Mouse (Mus musculus): Measurements from ENCODE around the gene Lhfp. TPM values are rescaled to one million over a fixed set of nuclear protein-coding genes. Genes with fewer than 3 reads are reported as not detected.
A peak's percentile ranks its signal among the peaks of the same experiment; 100 is the strongest.

The Lhfp gene
- total RNA-seq, 2 experiments from 2014 or later = 30.6 to 34.5 TPM

DNA sequence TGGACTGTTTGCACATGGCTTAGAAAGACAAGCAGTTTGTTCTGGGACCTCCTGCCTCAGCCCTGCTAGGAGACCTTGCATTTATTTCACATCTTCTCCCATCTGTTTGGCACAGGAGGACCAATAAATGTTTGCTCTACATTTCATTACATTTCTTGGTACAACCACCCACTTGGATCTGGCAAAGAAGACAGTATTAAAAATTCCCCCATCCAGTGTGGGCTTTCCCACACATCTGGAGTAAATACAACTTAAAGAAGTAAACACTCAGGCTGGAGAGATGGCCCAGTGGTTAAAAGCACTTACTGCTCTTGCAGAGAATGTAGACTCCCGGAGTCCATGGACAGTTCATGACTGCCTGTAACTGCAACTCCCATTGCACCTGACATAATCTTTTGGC lies 250.6 kb downstream of the Lhfp start:
- intact Hi-C loops (cut with DNase I) = no loop called here
- no peak for DNase-seq (ENCODE audit: low spot score in 2 of 2)

DNA sequence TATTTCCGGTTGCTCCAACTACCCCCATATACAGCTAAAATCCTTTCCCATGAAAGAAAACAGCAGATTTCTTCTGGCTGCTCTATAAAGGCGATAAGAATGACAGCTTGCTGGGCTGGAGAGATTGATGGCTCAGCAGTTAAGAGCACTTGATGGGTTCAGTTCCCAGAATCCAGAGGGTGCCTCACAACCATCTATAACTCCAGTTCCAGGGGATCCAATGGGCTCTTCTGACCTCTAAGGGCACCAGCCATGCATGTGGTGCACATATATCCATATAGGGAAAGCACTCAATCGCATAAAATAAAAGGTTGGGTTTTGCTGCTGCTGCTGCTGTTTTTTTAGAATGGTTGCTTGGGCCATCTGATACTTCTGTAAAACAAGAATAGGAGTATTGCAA lies 251.1 kb downstream of the Lhfp start:
- no peak for DNase-seq (ENCODE audit: low spot score in 2 of 2)
- intact Hi-C loops (cut with DNase I) = no loop called here

DNA sequence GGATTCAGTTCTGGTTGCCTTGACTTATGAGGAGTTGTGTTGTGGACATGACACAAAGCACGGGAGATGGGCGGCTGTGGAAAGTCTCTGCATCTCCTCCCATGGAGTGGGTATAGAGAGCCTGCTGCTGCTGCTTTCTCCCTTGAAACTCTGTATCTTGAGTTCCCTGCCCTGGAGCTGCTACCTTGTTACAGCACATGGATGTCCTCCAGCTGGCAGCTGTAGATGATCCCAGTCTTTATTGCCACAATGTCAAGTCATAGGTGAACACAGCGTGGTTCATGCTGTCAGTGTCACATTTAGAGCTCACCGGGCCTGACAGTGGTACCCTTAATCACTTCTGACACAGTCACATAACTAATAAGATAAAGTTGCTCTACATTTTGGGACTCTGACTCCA lies 251.7 kb downstream of the Lhfp start:
- intact Hi-C loops (cut with DNase I) = no loop called here
- no peak for DNase-seq (ENCODE audit: low spot score in 2 of 2)

DNA sequence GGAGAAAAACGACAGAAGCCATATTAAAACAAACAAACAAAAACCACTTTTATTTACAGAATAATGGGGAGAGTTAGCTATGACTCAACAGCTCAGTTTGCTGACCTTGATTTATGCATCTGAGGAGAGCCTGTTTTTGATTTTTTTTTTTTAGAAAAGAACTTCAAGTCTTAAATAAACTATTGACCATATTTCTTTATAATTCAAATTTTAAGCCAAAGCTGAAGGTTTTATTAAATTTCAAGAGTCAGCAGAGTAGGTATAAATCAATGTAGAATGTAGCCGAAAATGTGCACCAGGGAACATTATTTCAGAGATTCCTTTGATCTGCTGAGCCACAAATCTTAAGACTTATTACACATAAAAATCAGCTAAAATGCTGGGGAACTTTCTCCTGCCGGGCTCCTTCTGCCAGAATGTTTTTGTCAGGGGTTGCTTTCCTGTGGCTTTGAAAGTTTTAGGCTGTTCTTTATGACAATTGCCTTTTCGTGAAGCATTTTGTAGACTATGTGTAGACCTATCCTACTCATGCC lies 252.6 kb downstream of the Lhfp start:
- no peak for DNase-seq (ENCODE audit: low spot score in 2 of 2)
- intact Hi-C loops (cut with DNase I) = no loop called here

DNA sequence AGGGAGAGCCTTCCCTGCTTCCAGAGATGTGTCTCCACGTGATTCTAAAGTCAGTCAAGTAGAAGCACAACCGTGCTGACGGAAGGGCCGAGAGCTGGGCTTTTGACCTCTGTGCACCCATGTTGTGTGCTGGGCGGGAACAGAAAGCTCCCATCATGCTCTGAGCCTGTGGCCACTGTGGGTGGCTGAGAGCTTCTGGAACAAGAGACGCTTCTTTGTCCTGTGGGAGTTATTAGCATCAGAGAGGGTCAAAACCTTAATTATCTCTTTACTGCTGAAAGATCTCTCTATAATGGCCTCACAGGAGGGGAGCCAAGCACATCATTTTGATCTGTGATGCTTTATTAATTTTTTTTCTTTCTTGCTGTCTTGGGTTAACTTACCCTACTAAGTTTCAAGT lies 253.5 kb downstream of the Lhfp start:
- DNase-seq (ENCODE audit: low spot score in 2 of 2) = no peak
- intact Hi-C loops (cut with DNase I) = no loop called here

DNA sequence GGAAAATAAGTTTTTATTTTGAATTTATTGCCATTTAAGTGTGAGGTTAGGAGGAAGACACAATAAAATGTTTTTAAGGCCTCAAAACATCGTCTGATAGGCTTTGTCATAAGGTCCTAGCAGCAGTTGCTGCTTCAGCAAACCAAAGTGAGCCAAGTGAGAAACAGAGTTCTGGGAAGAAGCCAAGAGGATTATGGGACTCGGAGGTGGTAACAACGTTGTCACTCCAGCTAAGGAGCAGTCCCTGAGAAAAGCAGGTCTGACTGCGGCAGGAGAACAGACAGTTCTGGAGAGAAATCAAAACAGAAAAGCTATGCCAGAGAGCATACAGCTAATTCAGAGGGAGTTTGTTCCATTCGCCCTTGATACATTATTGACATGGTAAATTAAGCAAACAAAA lies 260.5 kb downstream of the Lhfp start:
- intact Hi-C loops (cut with DNase I) = no loop called here

DNA sequence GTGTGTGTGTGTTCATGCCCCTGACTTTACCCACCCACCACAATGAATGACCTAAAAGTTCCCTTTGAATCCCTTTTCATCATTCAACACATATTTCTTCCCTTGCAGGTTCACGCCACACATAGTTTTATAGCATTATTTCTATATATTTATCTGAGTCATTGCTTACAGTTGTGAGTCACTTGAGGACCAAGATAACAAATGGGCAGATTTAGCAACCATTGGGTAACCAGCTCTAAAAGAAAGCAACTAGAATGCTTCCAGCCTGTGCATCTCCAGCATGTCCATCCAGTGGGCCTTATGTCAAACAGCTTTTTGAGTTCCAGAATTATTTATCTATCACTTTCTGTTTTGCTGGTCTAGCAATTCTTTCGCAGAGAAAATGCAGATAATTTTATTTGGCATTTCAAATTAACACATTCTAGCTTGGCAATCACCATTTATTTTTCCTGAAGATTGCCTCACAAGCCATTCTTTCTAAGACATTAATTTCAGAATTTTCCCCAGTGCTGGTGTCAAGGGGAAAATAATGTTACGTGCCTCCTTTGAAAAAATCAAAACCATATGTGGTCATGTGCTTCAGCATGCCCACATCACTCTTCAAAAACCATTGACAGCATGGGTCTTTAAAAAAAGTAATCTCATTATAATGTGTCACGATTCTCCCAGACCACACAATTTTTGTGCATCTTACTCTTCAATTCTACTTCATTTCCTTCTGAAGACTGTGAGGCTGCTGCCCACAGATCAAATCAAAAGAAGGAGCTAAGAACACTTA lies 263.0 kb downstream of the Lhfp start:
- intact Hi-C loops (cut with DNase I) = no loop called here
- no peak for DNase-seq (ENCODE audit: low spot score in 2 of 2)

More for the DNA sequence above, 260.5 kb downstream of the Lhfp start:
- no peak for DNase-seq (ENCODE audit: low spot score in 2 of 2)

DNA sequence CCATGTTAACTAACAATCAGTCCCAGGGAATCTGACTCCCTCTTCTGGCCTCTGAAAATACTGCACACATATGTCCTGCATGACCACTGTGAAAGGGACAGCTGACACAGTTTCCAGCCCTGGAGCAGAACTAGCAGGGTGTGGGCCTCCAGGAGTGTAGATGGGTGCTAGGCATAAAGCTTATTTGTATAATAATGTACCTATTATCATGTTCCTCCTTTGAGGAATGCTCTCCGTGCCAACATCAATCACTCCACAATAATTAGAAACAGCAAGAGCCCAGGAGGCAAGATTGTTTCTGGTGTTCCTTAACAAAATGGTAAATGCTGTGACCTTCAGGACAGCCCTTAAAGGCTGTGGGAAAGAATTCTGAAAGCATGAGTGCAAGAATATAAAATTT lies 264.5 kb downstream of the Lhfp start:
- no peak for DNase-seq (ENCODE audit: low spot score in 2 of 2)
- intact Hi-C loops (cut with DNase I) = no loop called here

DNA sequence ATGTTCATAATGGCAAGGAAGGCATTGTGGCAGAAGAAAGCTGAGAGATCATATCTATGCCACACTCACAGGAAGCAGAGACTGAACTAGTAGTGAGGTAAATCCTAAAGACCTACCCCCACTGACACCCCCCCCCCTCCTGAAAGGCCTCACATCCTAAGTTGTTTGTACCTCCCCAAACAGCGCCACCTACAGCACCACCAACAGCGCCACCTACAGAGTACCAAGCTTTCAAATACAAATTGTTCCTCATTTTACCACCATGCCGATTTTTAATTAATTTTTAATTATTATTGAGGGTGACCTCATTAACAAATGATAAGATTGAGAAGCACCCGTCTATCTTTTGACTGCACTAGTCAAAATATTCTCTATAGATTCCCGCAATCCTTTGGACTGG lies 267.3 kb downstream of the Lhfp start:
- intact Hi-C loops (cut with DNase I) = no loop called here
- DNase-seq (ENCODE audit: low spot score in 2 of 2) = no peak

DNA sequence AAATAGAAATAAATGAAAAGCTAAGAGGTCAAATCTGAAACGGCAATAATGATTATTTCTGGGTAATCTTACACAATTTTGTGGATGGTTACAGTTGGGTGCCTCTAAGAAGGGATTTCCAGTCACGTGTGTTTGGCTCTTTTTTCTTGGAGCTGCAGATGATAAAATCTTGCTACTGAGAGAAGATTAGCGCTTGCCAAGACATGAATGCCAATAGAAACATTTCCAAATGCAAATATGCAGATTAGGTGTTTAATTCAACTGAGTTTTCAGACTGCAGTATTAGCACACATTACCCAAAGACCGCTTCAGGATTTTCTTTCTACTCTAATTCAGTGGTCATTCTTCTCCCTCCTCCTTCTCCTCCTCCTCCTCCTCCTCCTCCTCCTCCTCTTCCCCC lies 268.8 kb downstream of the Lhfp start:
- DNase-seq (ENCODE audit: low spot score in 2 of 2) = peak in 1 of 2 experiments; percentile 43

DNA sequence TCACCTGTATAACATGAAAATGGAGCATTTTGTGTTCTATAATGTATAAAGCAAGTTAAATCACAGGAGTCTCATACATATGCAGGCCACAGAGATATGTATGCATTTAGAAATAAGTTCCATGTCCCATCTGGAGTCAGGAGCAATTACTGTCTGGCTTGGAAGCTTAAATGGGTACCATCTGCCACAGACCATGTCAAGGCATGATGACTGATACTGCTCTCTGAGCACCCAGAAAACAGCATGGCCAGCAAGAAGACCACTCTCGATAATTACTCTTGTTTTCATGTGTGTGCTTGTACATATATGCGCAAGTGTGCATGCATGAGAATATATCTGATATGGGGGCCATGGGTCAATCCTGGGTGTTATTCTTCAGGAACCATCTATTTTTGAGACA lies 269.3 kb downstream of the Lhfp start:
- DNase-seq (ENCODE audit: low spot score in 2 of 2) = no peak
- intact Hi-C loops (cut with DNase I) = loop anchor here (5.0 kb wide), 2 partner anchors 67 to 268 kb away; partner anchors contain the start of gene Lhfp

More for the DNA sequence above, 268.8 kb downstream of the Lhfp start:
- intact Hi-C loops (cut with DNase I) = loop anchor here (5.0 kb wide), 2 partner anchors 67 to 268 kb away; partner anchors contain the start of gene Lhfp

Other genes with a start within 250 kb of the Lhfp start
- gene Cog6, start 24.3 kb upstream of the Lhfp start, total RNA-seq (2021) = 10 to 100 TPM; 39.6 to 40.3 TPM

Data from left cerebral cortex, postnatal 25 days (tissue).